Mouse (Mus musculus): Measurements from ENCODE around the gene Pabpc1l.
A peak's percentile ranks its signal among the peaks of the same experiment; 100 is the strongest.

DNA sequence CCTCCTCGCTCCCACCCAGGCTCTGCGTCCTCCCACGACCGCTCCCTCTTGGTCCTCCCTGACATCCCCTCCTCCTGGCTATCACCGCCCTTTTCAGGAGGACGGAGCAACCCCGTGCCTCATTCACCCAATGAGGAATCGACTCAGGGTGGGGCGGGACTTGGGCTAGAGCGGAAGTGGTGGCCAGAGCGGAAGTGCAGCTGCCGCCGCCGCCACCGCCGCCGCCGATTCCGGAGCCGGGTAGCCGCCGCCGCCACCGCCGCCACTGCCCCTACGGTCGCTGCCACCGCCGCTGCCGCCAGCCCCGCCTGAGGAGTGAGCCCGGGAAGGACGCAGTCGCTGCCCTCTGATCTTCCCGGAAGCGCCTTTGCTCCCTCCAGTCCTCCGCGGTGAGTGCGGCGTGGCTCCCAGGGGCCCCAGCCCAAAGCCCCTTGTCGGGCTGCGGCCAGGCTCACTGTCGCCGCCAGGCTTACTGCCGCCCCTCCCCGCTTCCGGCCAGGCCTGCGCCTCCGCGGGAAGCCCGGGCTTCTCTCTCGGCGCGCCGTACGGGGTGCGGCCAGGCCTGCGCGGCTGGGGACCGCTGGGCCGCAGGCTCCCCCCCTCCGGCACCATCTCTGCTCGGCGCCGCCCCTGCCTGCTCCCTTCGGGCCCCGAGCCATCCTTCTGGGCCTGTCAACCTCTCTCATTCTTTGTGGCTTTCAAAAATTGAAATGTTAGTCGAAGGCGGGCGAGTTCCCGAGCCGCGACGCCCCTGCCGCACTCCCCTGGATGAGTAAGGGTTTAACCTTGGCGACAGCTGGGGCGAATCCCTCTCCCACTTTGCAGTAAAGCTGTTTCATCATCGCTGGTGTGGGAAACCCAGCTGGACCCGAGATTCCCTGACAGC lies 30.0 kb upstream of the Pabpc1l start:
- TF ChIP-seq CTCF (IDR thresholded peaks at IDR 0.05; ENCODE audit: borderline replicate concordance, insufficient read depth, low read depth, low read length): no peak
- peak; percentile 68 for TF ChIP-seq POLR2A (IDR thresholded peaks at IDR 0.05; ENCODE audit: borderline replicate concordance, insufficient read depth, low read length)

All from cerebellum, adult 2 months (tissue).